Mouse (Mus musculus): ENCODE data around the gene Mthfd1l. TPM values are rescaled to one million over a fixed set of nuclear protein-coding genes. Genes with fewer than 3 reads are reported as not detected.
A peak's percentile ranks its signal among the peaks of the same experiment; 100 is the strongest.

The Mthfd1l gene
- 16.9 and 17.8 TPM in 2 replicates for polyA plus RNA-seq (2016; fragmentation: Nextera tagmentation; extraction: Ambion mirVana)

DNA sequence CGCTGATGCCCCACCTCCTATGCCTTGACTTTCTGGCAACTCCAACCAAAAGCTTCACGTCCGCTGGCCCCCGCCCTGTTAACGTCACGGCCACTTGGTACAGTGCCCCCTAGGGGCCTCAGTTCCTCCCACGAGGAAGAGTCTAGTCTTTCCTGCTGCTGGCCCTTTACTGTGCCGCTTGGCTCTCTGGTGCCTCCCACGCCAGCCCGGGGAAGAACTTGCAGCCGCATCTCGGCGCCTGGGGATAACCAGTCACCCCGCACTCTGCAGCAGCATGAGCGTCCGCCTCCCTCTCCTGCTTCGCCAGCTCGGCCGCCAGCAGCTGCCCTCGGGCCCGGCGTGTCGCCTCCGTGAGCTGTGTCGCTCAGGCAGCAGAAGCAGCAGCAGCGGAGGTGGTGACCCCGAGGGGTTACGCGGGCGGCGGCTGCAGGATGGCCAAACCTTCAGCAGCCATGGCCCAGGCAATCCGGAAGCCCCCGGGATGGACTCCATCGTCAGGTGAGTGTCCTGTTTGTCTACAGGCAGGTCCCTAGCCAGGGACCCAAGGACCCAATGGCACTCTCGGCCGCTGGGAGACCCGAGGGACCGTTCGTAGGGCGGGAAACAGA, at the start of gene Mthfd1l:
TSS of gene Mthfd1l (plus strand) at position 138 of the 608 bp plus-strand sequence.
- ATAC-seq (ENCODE audit: insufficient number of reproducible peaks, low FRiP score), result peak; percentile 81
- under 1% methylated on average over 40 of the region's 40 CpGs for WGBS
- peak within 1 kb of the TSS; percentile 84 for H3K4me2 ChIP-seq
- peaks cover 40% of the 10 kb centered on the region for H3K4me1 ChIP-seq (replicated peaks)
- H3K27me3 ChIP-seq (replicated peaks), result no peaks in the 10 kb centered on the region
- H3K4me3 ChIP-seq, result peak within 1 kb of the TSS; percentile 73
- H3K27ac ChIP-seq (ENCODE audit: poor library complexity, severe bottlenecking), result peak within 1 kb of the TSS; percentile 95
- H3K36me3 ChIP-seq, result no peaks in the 10 kb centered on the region
- no peaks in the 10 kb centered on the region for H3K9me3 ChIP-seq (replicated peaks)
- peak within 1 kb of the TSS; percentile 82 for H3K9ac ChIP-seq

DNA sequence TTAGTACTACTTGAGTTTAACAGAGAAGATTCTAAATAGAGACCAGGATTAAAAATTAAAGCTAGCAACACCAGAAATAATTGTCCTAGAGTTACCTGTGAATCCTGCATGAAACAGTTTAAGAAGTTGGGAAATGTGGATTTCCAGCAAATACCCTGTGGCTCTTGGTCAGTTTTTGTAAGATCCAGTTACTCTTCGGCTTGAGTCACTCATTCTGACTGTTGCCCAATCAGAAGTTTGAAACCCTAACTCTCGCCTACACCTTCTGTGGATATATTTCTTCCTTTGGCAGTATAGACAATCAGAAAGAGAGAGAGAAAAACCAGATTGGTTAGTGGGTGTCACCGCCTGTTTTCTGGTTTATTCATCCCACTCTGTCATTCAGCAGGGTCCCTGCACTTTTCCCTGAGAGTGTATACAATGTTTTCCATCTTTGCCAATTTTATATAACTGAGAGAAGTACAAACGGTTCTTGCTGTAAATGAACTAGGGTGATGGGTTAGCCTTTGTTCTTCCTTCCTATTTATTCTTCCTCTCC, 44.8 kb upstream of the Mthfd1l start:
- Histone ChIP-seq H3K4me3 (no peak overlapping the region), H3K9me3 (replicated peaks) (no peaks in the 10 kb centered on the region), H3K9ac (no peak overlapping the region), H3K27ac (ENCODE audit: poor library complexity, severe bottlenecking) (no peak overlapping the region), H3K4me1 (replicated peaks) (no peaks in the 10 kb centered on the region), H3K4me2 (no peak overlapping the region), H3K36me3 (no peaks in the 10 kb centered on the region), H3K27me3 (replicated peaks) (no peaks in the 10 kb centered on the region)
- ATAC-seq (ENCODE audit: insufficient number of reproducible peaks, low FRiP score), result no peak
- 77% methylated on average over 4 of the region's 4 CpGs for WGBS

- Histone ChIP-seq H3K27ac (ENCODE audit: poor library complexity, severe bottlenecking) (no peak overlapping the region), H3K9ac (no peak overlapping the region), H3K27me3 (replicated peaks) (no peaks in the 10 kb centered on the region), H3K4me2 (no peak overlapping the region), H3K4me1 (replicated peaks) (no peaks in the 10 kb centered on the region), H3K36me3 (no peaks in the 10 kb centered on the region), H3K4me3 (no peak overlapping the region), H3K9me3 (replicated peaks) (no peaks in the 10 kb centered on the region)
- no peak for ATAC-seq (ENCODE audit: insufficient number of reproducible peaks, low FRiP score)
These were observed 41.1 kb upstream of the Mthfd1l start for GRCm38 (mm10) chr10:3931831-3932230.

DNA sequence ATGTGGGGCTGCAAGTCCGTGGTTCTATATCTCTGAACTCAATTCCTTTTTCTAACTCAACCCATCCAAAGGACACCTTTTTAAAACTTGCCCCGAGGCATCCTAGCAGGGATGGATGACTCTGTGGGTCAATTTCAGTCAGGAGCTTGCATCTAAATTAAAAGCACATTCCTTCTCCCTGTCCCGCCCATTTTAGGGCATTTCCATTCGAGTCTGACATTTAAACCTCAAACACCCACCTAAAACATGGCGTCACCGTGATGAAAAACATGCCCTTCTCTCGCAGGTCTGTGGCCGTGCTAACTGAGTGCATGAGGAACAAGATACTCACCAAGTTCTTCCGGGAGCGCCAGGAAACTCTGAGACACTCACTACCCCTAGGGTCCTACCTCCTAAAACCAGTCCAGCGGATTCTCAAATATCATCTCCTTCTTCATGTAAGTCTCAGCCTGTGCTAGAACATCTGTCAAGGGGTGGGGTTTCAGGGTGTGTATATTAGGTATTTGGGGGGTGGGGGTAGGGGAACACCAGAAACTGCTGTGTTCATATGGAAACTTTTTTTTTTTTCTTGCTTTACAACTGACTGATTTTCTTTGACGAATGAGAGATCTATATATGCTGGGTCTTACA, 39.5 kb upstream of the Mthfd1l start:
- Histone ChIP-seq H3K9me3 (replicated peaks) (no peaks in the 10 kb centered on the region), H3K36me3 (no peaks in the 10 kb centered on the region), H3K9ac (no peak overlapping the region), H3K4me2 (no peak overlapping the region), H3K4me3 (no peak overlapping the region), H3K4me1 (replicated peaks) (no peaks in the 10 kb centered on the region), H3K27ac (ENCODE audit: poor library complexity, severe bottlenecking) (no peak overlapping the region), H3K27me3 (replicated peaks) (no peaks in the 10 kb centered on the region)
- 68% methylated on average over 12 of the region's 12 CpGs for WGBS
- no peak for ATAC-seq (ENCODE audit: insufficient number of reproducible peaks, low FRiP score)

DNA sequence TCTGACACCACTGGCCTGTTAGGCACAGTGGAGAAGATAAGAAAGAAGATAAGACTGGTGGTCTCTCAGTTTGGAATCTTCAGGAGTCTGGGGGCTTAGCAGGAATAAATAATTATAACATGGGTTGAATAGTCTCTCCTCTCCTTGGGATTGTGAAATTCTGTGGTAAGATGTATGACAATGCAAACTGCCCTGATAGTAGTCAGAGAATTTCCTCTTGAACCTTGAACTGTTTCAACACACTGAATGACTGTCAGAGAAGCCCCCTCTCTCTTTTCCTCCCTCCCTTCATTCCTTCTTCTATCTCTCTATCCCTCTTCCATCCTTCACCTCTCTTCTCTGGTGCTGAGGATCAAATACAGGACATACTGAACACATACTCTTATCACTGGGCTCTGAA, 36.1 kb upstream of the Mthfd1l start:
- no peaks in the 10 kb centered on the region for H3K9me3 ChIP-seq (replicated peaks)
- 0 out of 2 replicates have a peak, but pooled peaks cover 7% of the 10 kb centered on the region for H3K4me1 ChIP-seq (replicated peaks)
- no peak overlapping the region for H3K4me3 ChIP-seq
- H3K4me2 ChIP-seq, result no peak overlapping the region
- H3K27me3 ChIP-seq (replicated peaks), result no peaks in the 10 kb centered on the region
- H3K9ac ChIP-seq, result no peak overlapping the region
- H3K36me3 ChIP-seq, result 0 out of 2 replicates have a peak, but pooled peaks cover 6% of the 10 kb centered on the region
- ATAC-seq (ENCODE audit: insufficient number of reproducible peaks, low FRiP score), result no peak
- H3K27ac ChIP-seq (ENCODE audit: poor library complexity, severe bottlenecking), result no peak overlapping the region

DNA sequence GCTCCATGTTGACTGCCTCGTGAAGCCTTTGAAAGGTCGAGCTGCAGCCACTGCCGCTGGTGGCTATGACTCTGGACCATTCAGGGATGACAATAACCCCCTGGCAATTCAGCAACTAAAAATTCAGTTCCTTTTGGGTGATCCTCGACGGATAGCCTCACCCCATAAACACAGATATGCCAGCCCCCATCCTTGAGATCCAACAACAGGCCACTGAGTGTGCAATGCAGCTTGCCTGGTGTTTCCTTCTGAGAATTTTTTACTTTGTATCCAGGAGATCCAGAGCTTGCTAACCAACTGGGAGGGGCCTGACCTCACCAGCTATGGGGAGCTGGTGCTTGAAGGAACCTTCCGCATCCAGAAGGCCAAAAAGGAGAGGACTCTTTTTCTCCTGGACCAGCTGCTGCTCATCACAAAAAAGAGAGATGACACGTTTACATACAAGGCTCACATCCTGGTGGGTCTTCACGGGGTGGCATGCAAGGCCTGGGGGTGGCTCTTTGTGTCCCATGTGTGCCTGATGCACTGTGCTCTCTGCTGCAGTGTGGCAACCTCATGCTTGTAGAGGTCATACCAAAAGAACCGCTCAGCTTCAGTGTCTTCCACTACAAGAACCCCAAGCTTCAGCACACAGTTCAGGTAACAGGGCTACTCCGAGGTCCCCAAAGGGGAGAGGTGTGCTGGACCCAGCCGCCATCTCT, 32.9 kb upstream of the Mthfd1l start:
- Histone ChIP-seq H3K9ac (no peak overlapping the region), H3K4me1 (replicated peaks) (0 out of 2 replicates have a peak, but pooled peaks cover 7% of the 10 kb centered on the region), H3K4me2 (no peak overlapping the region), H3K27me3 (replicated peaks) (no peaks in the 10 kb centered on the region), H3K36me3 (0 out of 2 replicates have a peak, but pooled peaks cover 6% of the 10 kb centered on the region), H3K4me3 (no peak overlapping the region), H3K27ac (ENCODE audit: poor library complexity, severe bottlenecking) (no peak overlapping the region), H3K9me3 (replicated peaks) (no peaks in the 10 kb centered on the region)
- 86% methylated on average over 11 of the region's 11 CpGs for WGBS
- no peak for ATAC-seq (ENCODE audit: insufficient number of reproducible peaks, low FRiP score)

GRCm38 (mm10) chr10:3940596-3940975, 32.3 kb upstream of the Mthfd1l start:
- H3K4me2 ChIP-seq, result no peak overlapping the region
- 0 out of 2 replicates have a peak, but pooled peaks cover 6% of the 10 kb centered on the region for H3K36me3 ChIP-seq
- H3K4me3 ChIP-seq, result no peak overlapping the region
- H3K4me1 ChIP-seq (replicated peaks), result 0 out of 2 replicates have a peak, but pooled peaks cover 7% of the 10 kb centered on the region
- no peak for ATAC-seq (ENCODE audit: insufficient number of reproducible peaks, low FRiP score)
- no peak overlapping the region for H3K27ac ChIP-seq (ENCODE audit: poor library complexity, severe bottlenecking)
- 80% methylated on average over 6 of the region's 6 CpGs for WGBS
- no peaks in the 10 kb centered on the region for H3K9me3 ChIP-seq (replicated peaks)
- H3K27me3 ChIP-seq (replicated peaks), result no peaks in the 10 kb centered on the region
- H3K9ac ChIP-seq, result no peak overlapping the region

GRCm38 (mm10) chr10:3941054-3941757, 31.7 kb upstream of the Mthfd1l start:
- H3K36me3 ChIP-seq, result 0 out of 2 replicates have a peak, but pooled peaks cover 6% of the 10 kb centered on the region
- no peak overlapping the region for H3K4me3 ChIP-seq
- no peak overlapping the region for H3K9ac ChIP-seq
- no peak overlapping the region for H3K27ac ChIP-seq (ENCODE audit: poor library complexity, severe bottlenecking)
- H3K27me3 ChIP-seq (replicated peaks), result no peaks in the 10 kb centered on the region
- H3K4me2 ChIP-seq, result no peak overlapping the region
- 0 out of 2 replicates have a peak, but pooled peaks cover 7% of the 10 kb centered on the region for H3K4me1 ChIP-seq (replicated peaks)
- 32% methylated on average over 11 of the region's 11 CpGs for WGBS
- H3K9me3 ChIP-seq (replicated peaks), result no peaks in the 10 kb centered on the region
- no peak; the same call in 1 of the 2 replicates for ATAC-seq (ENCODE audit: insufficient number of reproducible peaks, low FRiP score)

DNA sequence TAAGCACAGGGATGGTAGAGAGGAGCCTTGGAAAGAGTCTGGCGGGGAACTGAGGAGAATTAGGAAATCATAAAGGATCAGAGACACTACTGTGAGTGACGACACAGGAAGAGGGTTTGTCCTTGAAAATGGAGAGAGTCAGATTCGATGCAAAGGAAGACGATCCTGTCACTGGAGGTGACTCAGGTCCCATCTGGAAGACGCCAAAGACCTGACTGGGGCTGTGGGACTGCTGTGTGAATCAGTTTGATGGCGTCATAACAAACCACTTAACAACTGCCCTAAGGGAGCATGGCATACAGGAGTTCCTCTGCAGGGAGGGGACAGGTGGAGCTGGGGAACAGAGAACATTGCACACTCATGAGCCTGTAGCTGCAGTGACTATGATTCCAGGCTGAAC, 30.6 kb upstream of the Mthfd1l start:
- no peak for ATAC-seq (ENCODE audit: insufficient number of reproducible peaks, low FRiP score)
- WGBS, result 63% methylated on average over 6 of the region's 6 CpGs
- H3K9me3 ChIP-seq (replicated peaks), result no peaks in the 10 kb centered on the region

DNA sequence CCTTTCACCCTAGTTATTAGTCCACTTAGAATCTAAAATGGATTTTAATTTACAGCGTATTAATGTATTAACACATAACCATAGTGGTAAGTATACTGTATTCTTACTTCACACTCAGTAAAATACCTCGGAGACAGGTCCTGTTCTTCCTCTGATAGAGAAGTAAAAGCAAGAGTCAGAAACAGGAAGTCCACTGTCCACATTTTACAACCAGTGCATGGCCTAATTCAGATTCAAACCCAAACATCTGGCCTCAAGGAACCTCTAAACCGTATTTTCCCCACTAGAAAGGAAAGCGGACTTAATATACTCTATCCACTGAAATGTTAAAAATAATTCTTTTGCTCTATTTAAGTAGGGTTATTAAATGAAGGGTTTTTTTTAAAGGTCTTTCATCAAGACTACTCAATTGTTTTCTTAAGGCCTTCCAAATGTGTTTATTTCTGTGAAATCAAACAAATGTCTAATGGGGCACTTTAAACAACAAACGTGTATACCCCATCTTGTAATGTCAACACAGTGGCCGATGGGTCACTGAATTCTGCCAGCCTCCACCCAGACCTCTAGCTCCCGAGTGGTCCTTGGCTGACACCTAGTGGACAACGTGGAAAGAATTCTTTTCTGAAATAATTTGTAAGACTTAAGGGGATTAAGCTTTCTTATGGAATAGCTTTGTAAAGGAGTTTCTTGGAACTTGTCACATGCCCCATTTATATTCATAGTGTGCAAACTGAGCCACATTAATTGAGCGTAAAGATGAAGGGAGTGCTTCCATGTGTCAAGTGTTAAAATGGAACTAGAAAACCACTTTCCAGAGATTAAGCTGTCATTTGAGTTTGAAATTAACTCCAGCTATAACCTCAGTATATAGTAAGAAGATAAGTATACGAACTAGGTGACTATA, 29.2 kb upstream of the Mthfd1l start:
- 28% methylated on average over 10 of the region's 10 CpGs for WGBS
- Histone ChIP-seq H3K9ac (no peak overlapping the region), H3K36me3 (0 out of 2 replicates have a peak, but pooled peaks cover 9% of the 10 kb centered on the region), H3K4me1 (replicated peaks) (0 out of 2 replicates have a peak, but pooled peaks cover 7% of the 10 kb centered on the region), H3K27ac (ENCODE audit: poor library complexity, severe bottlenecking) (no peak overlapping the region), H3K9me3 (replicated peaks) (no peaks in the 10 kb centered on the region), H3K27me3 (replicated peaks) (no peaks in the 10 kb centered on the region), H3K4me2 (no peak overlapping the region), H3K4me3 (no peak overlapping the region)
- no peak for ATAC-seq (ENCODE audit: insufficient number of reproducible peaks, low FRiP score)

More for the DNA sequence above, 30.6 kb upstream of the Mthfd1l start:
- Histone ChIP-seq H3K4me3 (no peak overlapping the region), H3K36me3 (0 out of 2 replicates have a peak, but pooled peaks cover 9% of the 10 kb centered on the region), H3K4me2 (no peak overlapping the region), H3K27me3 (replicated peaks) (no peaks in the 10 kb centered on the region), H3K27ac (ENCODE audit: poor library complexity, severe bottlenecking) (no peak overlapping the region), H3K4me1 (replicated peaks) (0 out of 2 replicates have a peak, but pooled peaks cover 7% of the 10 kb centered on the region), H3K9ac (no peak overlapping the region)

Measured in heart, embryonic 12.5 days (tissue).